Mouse (Mus musculus): Measurements from ENCODE around the gene Atxn1. TPM values are rescaled to one million over a fixed set of nuclear protein-coding genes. Genes with fewer than 3 reads are reported as not detected.
A peak's percentile ranks its signal among the peaks of the same experiment; 100 is the strongest.

Atxn1 gene
- polyA plus RNA-seq, 1 experiment from 2014 or later: 5.4 TPM

DNA sequence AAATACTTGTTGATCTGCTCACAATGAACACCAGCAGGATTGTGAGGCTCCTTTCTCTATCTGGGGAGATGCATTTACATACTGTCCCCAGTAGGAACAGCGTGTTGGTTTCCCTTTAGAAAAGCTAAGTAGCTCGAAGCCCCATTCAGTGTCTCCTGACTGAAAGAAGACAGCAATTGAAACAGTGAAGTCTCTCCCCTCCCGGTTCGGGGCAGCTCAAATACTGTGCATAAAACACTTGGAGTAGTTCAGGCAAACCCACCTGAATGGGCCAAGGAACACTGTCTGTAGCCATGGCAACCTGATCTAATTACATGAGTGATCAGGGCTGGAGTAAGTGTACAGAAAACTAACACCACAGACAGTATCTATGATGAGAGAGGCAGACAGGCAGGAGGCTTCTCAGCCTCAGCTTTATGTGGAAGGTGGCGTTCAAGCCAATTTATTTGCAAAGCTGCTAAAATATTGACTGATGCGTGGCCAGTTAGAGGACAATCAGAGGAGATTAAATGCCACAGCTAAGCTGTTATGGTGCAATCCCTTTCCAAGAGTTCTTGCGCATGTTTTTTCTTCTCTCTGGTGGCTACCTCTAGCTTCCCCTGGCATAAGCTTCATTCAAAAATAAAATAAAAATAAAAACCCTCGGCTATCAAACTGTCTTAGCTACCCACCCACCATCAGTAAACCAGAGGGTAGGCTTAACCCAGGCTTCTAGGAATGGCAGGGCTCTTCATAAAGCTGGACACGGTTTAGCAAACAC, 2.8 kb downstream of the Atxn1 start:
- H3K9me3 ChIP-seq: no peaks in the 10 kb centered on the region
- no peaks in the 10 kb centered on the region for H3K36me3 ChIP-seq
- no peak overlapping the region for H3K27ac ChIP-seq
- ATAC-seq (ENCODE audit: insufficient number of reproducible peaks, low FRiP score, low TSS enrichment, low read depth): no peak
- H3K27me3 ChIP-seq: no peaks in the 10 kb centered on the region
- H3K4me1 ChIP-seq: peaks cover 44% of the 10 kb centered on the region
- WGBS: 33% methylated on average over 9 of the region's 9 CpGs
- H3K9ac ChIP-seq: no peak overlapping the region
- 0 out of 2 replicates have a peak overlapping the region, but pooled peaks have one; percentile 89 for H3K4me2 ChIP-seq
- H3K4me3 ChIP-seq: peak overlapping the region; percentile 87; the same call in 1 of the 2 replicates

DNA sequence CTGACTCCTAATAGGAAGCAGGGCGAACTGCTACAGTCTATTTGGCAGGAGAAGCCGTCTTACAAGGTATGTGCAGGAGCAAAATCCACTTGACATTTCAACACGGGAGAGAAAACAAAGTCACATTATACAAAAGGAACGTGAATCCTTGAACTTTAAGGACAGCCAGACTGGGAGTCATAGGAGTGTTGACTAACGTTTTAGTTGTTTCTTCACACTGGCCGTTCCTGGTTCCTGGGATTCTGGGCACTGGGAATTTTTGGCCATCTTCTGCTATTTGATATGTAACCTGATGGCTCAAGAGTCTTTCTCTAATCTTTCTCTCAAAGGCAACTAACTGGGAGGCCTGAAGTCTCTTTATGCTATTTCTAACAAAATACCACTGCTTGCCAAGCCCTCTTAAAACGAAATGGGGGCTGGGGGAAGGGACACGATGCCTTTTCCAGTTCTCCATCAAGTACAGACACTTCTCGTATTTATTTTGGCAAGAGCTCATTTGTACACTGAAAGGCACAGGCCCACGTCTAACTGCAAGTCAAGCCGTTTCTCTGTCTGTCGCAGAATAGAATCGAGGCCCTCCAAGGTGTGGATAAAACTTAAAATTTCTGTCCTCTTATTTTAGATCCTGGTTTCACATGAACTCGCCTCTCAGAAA, 4.4 kb downstream of the Atxn1 start:
- Histone ChIP-seq H3K9me3 (no peaks in the 10 kb centered on the region), H3K9ac (no peak overlapping the region), H3K27ac (no peak overlapping the region), H3K4me3 (no peak overlapping the region), H3K36me3 (no peaks in the 10 kb centered on the region), H3K4me2 (no peak overlapping the region), H3K4me1 (peaks cover 32% of the 10 kb centered on the region), H3K27me3 (no peaks in the 10 kb centered on the region)
- WGBS: 44% methylated on average over 14 of the region's 14 CpGs
- ATAC-seq (ENCODE audit: insufficient number of reproducible peaks, low FRiP score, low TSS enrichment, low read depth): no peak

DNA sequence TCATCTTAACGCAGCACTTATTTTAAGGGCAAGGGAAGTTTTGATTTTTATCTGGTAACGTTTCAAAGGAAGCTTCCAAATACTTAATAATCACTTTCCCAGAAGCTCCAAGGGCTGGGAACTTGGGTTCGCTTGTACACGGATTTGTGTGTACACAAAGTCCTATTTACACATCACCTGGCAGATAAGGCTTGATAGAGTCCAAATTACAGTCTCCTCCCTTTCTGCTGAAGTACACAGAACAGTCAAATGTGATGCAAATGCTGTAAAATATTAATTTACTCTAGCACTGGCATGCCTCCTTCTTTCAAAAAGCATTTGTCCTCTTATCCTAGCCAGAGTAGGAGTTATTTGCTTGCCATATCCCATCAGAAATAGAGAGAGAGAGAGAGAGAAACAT, 6.5 kb downstream of the Atxn1 start:
- Histone ChIP-seq H3K27ac (no peak overlapping the region), H3K4me2 (no peak overlapping the region), H3K9ac (no peak overlapping the region), H3K4me3 (no peak overlapping the region), H3K27me3 (no peaks in the 10 kb centered on the region; the same call in 1 of the 2 replicates), H3K9me3 (no peaks in the 10 kb centered on the region), H3K36me3 (no peaks in the 10 kb centered on the region), H3K4me1 (peaks cover 29% of the 10 kb centered on the region)
- 75% methylated on average over 4 of the region's 4 CpGs for WGBS
- ATAC-seq (ENCODE audit: insufficient number of reproducible peaks, low FRiP score, low TSS enrichment, low read depth): no peak

DNA sequence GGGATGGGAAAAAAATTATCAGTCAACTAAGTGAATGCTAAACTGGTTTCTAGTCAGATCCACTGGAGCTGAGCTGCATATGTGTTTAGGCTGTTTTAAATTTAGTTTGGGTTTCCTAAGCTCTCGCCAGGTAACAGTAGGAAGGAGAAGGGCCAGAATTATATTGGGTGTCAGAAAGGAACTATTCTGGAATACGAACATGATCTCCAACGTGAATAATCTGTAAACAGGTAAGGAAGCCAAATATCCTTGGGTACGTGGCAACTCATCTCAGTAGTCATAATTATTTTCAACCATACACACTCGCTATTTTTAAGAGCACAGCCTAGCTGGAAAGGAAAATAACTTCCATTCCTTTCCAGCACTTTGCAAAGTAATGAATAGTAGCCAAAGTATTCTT, 7.2 kb downstream of the Atxn1 start:
- no peak for ATAC-seq (ENCODE audit: insufficient number of reproducible peaks, low FRiP score, low TSS enrichment, low read depth)
- 73% methylated on average over 5 of the region's 5 CpGs for WGBS

DNA sequence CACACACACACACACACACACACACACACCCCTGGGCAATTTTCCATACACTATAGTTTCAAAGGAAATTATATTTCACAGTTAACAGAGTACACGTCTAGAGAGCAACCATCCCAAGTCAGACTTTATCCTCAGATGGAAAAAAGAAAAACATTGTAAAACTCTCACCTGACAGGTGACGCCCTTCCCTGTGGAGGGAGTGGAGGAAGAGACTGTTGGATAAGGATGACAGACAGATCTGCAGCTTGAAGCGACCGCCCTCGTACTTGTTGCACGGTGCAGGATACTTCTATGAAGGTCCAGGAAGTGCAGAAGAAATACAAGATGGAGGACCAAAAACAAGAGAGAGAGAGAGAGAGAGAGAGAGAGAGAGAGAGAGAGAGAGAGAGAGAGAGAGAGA, 8.5 kb downstream of the Atxn1 start:
- H3K9ac ChIP-seq: no peak overlapping the region
- H3K9me3 ChIP-seq: no peaks in the 10 kb centered on the region
- H3K4me3 ChIP-seq: no peak overlapping the region
- H3K36me3 ChIP-seq: no peaks in the 10 kb centered on the region
- H3K27ac ChIP-seq: no peak overlapping the region
- no peak for ATAC-seq (ENCODE audit: insufficient number of reproducible peaks, low FRiP score, low TSS enrichment, low read depth)
- WGBS: 73% methylated on average over 6 of the region's 6 CpGs
- no peak overlapping the region for H3K4me2 ChIP-seq
- H3K4me1 ChIP-seq: peaks cover 12% of the 10 kb centered on the region; the same call in 1 of the 2 replicates
- H3K27me3 ChIP-seq: peaks cover 2% of the 10 kb centered on the region; the same call in 1 of the 2 replicates

More for the DNA sequence above, 7.2 kb downstream of the Atxn1 start:
- Histone ChIP-seq H3K27me3 (peaks cover 2% of the 10 kb centered on the region; the same call in 1 of the 2 replicates), H3K4me3 (no peak overlapping the region), H3K27ac (no peak overlapping the region), H3K9me3 (no peaks in the 10 kb centered on the region), H3K4me2 (no peak overlapping the region), H3K9ac (no peak overlapping the region), H3K36me3 (no peaks in the 10 kb centered on the region), H3K4me1 (peaks cover 24% of the 10 kb centered on the region)

DNA sequence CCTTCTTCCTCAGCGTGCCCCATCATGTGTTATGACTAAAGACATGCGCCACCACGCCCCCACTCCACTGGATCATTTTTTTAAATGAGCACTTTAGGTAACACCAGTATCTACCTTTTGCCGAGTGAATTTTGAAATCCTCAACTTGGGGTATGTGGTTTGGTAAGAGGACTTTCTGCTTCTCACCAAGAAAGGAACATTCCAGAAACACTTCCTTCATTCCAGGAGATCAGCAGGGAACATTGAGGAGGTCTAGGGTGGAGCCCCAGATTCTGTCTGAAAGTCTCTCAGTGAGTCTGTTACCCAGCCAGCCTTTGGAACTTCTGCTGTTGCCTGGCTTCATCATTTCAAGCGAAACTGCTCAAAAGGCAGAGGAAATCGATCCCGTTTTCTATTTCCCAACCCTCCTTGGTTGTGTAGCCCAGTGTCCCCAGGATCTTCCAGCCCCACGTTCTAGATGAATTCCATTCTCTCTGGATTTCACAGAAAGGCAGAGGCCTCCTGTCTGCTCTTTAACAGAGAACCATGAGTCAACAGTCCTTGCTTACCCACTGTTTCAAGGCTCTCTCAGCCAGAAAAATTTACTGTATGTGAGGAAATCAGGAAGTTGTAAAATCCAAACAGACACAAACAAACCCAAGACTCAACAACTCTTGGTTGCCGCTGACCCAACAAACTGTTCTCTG, 9.3 kb downstream of the Atxn1 start:
- Histone ChIP-seq H3K9me3 (no peaks in the 10 kb centered on the region), H3K9ac (no peak overlapping the region), H3K4me3 (no peak overlapping the region), H3K4me1 (peaks cover 14% of the 10 kb centered on the region), H3K4me2 (no peak overlapping the region), H3K27me3 (peaks cover 2% of the 10 kb centered on the region; the same call in 1 of the 2 replicates), H3K27ac (no peak overlapping the region), H3K36me3 (no peaks in the 10 kb centered on the region)
- ATAC-seq (ENCODE audit: insufficient number of reproducible peaks, low FRiP score, low TSS enrichment, low read depth): no peak
- WGBS: 74% methylated on average over 9 of the region's 9 CpGs

DNA sequence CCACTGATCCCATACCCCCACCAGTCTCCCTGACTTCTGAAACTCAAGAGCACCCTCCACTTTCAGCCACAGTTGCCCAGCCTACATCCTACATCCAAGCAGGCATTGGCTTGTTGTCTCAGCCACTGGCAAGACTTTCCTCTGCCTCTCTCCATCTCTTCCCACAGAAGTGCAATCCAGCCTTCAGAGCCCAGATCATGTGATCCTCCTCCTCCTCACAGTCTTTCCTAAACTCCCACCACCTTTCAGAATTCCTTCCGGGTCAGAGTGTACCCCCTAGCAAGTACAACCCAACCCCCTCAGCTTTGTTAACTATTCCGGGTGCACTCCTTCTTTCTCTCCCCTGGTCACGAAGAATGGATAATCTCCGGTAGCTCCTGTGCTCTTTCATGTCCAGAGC, 11.7 kb downstream of the Atxn1 start:
- no peak for ATAC-seq (ENCODE audit: insufficient number of reproducible peaks, low FRiP score, low TSS enrichment, low read depth)
- peaks cover 8% of the 10 kb centered on the region; the same call in 1 of the 2 replicates for H3K27me3 ChIP-seq
- H3K9me3 ChIP-seq: no peaks in the 10 kb centered on the region
- H3K9ac ChIP-seq: no peak overlapping the region
- no peak overlapping the region for H3K4me2 ChIP-seq
- peaks cover 9% of the 10 kb centered on the region for H3K4me1 ChIP-seq
- H3K36me3 ChIP-seq: no peaks in the 10 kb centered on the region
- WGBS: 91% methylated on average over 4 of the region's 4 CpGs
- H3K4me3 ChIP-seq: no peak overlapping the region
- H3K27ac ChIP-seq: no peak overlapping the region

DNA sequence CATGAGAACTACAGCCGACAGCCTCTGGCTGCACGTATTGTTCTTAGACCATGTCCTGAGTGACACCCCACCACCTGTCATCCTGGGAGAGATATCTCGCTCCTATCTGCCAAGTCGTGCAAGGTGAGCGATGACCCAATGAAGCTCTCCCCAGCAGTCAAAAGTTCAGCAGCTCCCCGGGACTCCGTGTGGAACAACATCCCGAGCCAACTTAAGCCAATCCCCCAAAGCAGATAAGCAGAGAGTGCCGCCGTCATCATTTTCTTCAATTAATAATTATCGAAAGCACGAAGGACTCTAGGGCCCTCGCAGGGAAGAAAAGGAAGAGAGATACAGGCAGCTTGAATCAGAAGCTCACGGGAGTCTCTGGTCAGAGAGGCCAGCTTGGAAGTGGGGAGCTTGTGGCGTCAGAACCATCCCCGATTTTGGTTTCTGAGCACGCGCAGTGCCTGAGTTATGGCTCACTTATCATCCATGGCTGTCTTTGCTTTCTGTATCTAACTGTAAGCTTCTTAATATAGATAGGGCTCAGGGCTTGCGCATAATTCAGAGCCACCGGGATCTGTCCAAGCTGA, 13.7 kb downstream of the Atxn1 start:
- no peak for ATAC-seq (ENCODE audit: insufficient number of reproducible peaks, low FRiP score, low TSS enrichment, low read depth)
- WGBS: 85% methylated on average over 20 of the region's 20 CpGs
- no peak overlapping the region for H3K27ac ChIP-seq

DNA sequence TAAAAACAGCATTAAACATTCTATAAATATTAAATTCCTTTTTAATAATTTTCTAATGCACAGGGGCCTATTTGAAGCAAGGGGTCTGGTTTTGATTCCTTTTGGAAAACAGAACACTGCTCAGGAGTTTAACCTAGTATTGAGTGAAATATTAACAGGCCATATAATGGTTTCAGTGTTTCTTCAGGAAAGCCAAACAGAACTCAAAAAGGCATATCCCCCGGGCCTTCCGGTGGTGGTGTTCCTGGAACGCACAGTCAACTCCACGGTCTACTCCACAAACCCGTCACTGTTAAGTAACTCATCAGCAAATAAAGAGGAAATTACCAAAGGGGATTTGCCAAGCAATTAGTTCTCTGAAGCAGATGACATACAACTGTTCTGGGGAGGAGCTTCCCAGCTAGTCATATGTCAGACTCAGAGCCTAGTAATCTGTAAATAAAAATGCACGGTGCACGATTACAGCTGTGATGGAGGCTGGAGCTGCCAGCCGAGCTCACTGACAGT, 14.4 kb downstream of the Atxn1 start:
- Histone ChIP-seq H3K9ac (no peak overlapping the region), H3K9me3 (no peaks in the 10 kb centered on the region), H3K4me2 (no peak overlapping the region), H3K4me3 (no peak overlapping the region), H3K27me3 (peaks cover 8% of the 10 kb centered on the region; the same call in 1 of the 2 replicates), H3K4me1 (peaks cover 6% of the 10 kb centered on the region), H3K27ac (0 out of 2 replicates have a peak overlapping the region, but pooled peaks have one; percentile 13), H3K36me3 (no peaks in the 10 kb centered on the region)
- no peak; the same call in 1 of the 2 replicates for ATAC-seq (ENCODE audit: insufficient number of reproducible peaks, low FRiP score, low TSS enrichment, low read depth)
- 32% methylated on average over 8 of the region's 8 CpGs for WGBS

More for the DNA sequence above, 13.7 kb downstream of the Atxn1 start:
- Histone ChIP-seq H3K9me3 (no peaks in the 10 kb centered on the region), H3K4me3 (no peak overlapping the region), H3K27me3 (peaks cover 8% of the 10 kb centered on the region; the same call in 1 of the 2 replicates), H3K9ac (no peak overlapping the region), H3K4me2 (no peak overlapping the region), H3K4me1 (peaks cover 9% of the 10 kb centered on the region), H3K36me3 (no peaks in the 10 kb centered on the region)

DNA sequence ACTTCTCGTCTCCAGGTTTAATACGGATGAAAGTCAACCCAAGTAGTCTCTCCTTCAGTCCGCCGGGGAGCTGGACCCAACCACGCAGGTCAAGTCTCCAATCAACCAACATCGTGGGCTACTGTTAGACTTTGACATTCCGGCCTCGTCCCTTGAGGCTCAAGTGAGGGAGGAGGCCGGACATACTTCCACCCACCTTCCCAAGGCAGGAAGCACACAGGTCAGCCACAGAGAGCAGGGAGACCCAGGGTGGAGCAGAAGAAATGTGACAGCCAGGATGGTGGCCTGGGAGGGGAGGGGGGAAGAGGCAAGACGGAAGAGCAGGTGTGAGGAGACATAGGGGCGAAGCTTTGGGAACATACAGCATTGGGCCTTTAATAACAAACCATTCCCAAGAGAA, 18.7 kb downstream of the Atxn1 start:
- Histone ChIP-seq H3K4me2 (no peak overlapping the region), H3K9ac (no peak overlapping the region), H3K9me3 (no peaks in the 10 kb centered on the region), H3K27ac (no peak overlapping the region), H3K36me3 (0 out of 2 replicates have a peak, but pooled peaks cover 3% of the 10 kb centered on the region), H3K27me3 (0 out of 2 replicates have a peak, but pooled peaks cover 5% of the 10 kb centered on the region), H3K4me3 (no peak overlapping the region), H3K4me1 (peaks cover 6% of the 10 kb centered on the region)
- WGBS: 87% methylated on average over 11 of the region's 11 CpGs
- no peak for ATAC-seq (ENCODE audit: insufficient number of reproducible peaks, low FRiP score, low TSS enrichment, low read depth)

DNA sequence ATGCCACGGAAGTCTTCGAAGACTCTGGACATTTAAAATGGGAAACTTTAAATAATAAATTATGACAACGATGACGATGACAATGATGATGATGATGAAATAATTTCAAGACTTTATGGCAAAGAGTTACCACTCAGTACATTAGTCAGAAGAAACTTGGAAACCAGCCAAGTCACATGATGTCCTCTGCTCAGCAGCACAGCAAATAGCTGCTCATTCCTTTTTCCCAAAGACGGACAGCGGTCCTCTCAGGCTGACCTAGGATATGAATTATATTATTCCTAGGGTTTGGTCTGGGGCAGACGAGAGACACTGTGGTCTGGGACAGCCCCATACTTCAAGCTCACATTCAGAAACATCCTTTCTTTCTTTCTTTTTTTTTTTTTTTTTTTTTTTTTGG, 22.5 kb downstream of the Atxn1 start:
- no peak for ATAC-seq (ENCODE audit: insufficient number of reproducible peaks, low FRiP score, low TSS enrichment, low read depth)
- Histone ChIP-seq H3K27me3 (no peaks in the 10 kb centered on the region), H3K4me1 (no peaks in the 10 kb centered on the region), H3K4me2 (no peak overlapping the region), H3K9me3 (no peaks in the 10 kb centered on the region), H3K36me3 (0 out of 2 replicates have a peak, but pooled peaks cover 3% of the 10 kb centered on the region), H3K27ac (no peak overlapping the region), H3K4me3 (no peak overlapping the region), H3K9ac (no peak overlapping the region)
- WGBS: 89% methylated on average over 7 of the region's 7 CpGs

Measured in limb, embryonic 15.5 days (tissue).